Mouse (Mus musculus): ENCODE measurements around the gene Chrnb1.

The Chrnb1 gene

GRCm38 (mm10) chr11:69751635-69752034 lies 44.1 kb downstream of the Chrnb1 start:
- DNase-seq (ENCODE audit: extremely low spot score, low read depth, low spot score), result no peak
